In genomic region chr12:99284419-99285069, GRCm38 (mm10) we compare ENCODE assay signal across 8 mouse cellular contexts.
DNase-seq lines count a peak whose midpoint lies in the region; ATAC-seq and TF ChIP-seq lines count a peak whose summit lies in the region.
"Had no signal": no experiment of that assay in that cellular context is flagged by ENCODE, and none has a peak within 500 bp of the region (broad histone marks: within the 10 kb centered on the region; RNA-seq: fewer than 3 reads in every experiment).

No protein-coding gene starts in this region.

- H3K9ac ChIP-seq in embryonic facial prominence, embryonic 12.5 days, result no peak overlapping the region
- H3K9ac ChIP-seq in hindbrain, embryonic 11.5 days (ENCODE audit: low read depth, low read length), result no peak overlapping the region

- H3K4me3 ChIP-seq in left cerebral cortex, adult 2 months, result no peak overlapping the region
- H3K4me3 ChIP-seq in embryonic facial prominence, embryonic 12.5 days, result no peak overlapping the region
- no peak overlapping the region for H3K4me3 ChIP-seq in hindbrain, embryonic 11.5 days (ENCODE audit: low read depth, low read length)

- peak overlapping the region; percentile 40 for H3K27ac ChIP-seq in left cerebral cortex, adult 2 months
- peak overlapping the region; percentile 73 for H3K27ac ChIP-seq in embryonic facial prominence, embryonic 12.5 days
- peak overlapping the region; percentile 51; the same call in 1 of the 2 replicates for H3K27ac ChIP-seq in hindbrain, embryonic 11.5 days (ENCODE audit: low read depth, low read length)

- no peaks in the 10 kb centered on the region for H3K36me3 ChIP-seq in embryonic facial prominence, embryonic 12.5 days
- no peaks in the 10 kb centered on the region for H3K36me3 ChIP-seq in hindbrain, embryonic 11.5 days (ENCODE audit: control insufficient read depth, insufficient read depth, low read length)

- WGBS in embryonic facial prominence, embryonic 12.5 days, result 49% methylated on average over 8 of the region's 8 CpGs
- WGBS in hindbrain, embryonic 11.5 days, result 79% methylated on average over 8 of the region's 8 CpGs

- H3K27me3 ChIP-seq in embryonic facial prominence, embryonic 12.5 days, result no peaks in the 10 kb centered on the region
- H3K27me3 ChIP-seq in hindbrain, embryonic 11.5 days (ENCODE audit: control insufficient read depth, insufficient read depth, low read length), result no peaks in the 10 kb centered on the region

- H3K9me3 ChIP-seq in embryonic facial prominence, embryonic 12.5 days, result no peaks in the 10 kb centered on the region
- H3K9me3 ChIP-seq in hindbrain, embryonic 11.5 days (ENCODE audit: control insufficient read depth, low read length), result no peaks in the 10 kb centered on the region

- no peak for DNase-seq in left cerebral cortex, adult 2 months (ENCODE audit: extremely low spot score in 1 of 2, low spot score in 2 of 2)
- DNase-seq in left cerebral cortex, postnatal 4 days, result no peak
- no peak for DNase-seq in hindbrain, embryonic 11.5 days (ENCODE audit: low spot score)
- DNase-seq in testis, postnatal 10 days (ENCODE audit: low spot score), result no peak
- DNase-seq in adrenal gland, adult 8-10 months, result no peak

- no peak for TF ChIP-seq CTCF in left cerebral cortex, adult 2 months (IDR thresholded peaks at IDR 0.05)

- intact Hi-C loops in left cerebral cortex, adult 2 months (cut with DNase I), result no loop called here
- intact Hi-C loops in left cerebral cortex, postnatal 4 days (cut with DNase I), result no loop called here

- H3K4me2 ChIP-seq in embryonic facial prominence, embryonic 12.5 days (replicated peaks), result no peak overlapping the region
- H3K4me2 ChIP-seq in hindbrain, embryonic 11.5 days (replicated peaks; ENCODE audit: low read depth, low read length), result no peak overlapping the region

- no peak for ATAC-seq in embryonic facial prominence, embryonic 12.5 days (ENCODE audit: insufficient number of reproducible peaks, insufficient read depth, low FRiP score, low TSS enrichment)
- ATAC-seq in hindbrain, embryonic 11.5 days (ENCODE audit: low FRiP score), result no peak
- peak; percentile 34; the same call in 1 of the 2 replicates for ATAC-seq in neutrophil, adult 5-6 weeks (ENCODE audit: extremely low read depth, insufficient number of reproducible peaks, low FRiP score, poor library complexity, severe bottlenecking)
- ATAC-seq: inflammation-experienced regulatory T-cells, adult 6 months had no signal

- H3K4me1 ChIP-seq in embryonic facial prominence, embryonic 12.5 days, result peaks cover 50% of the 10 kb centered on the region
- peaks cover 12% of the 10 kb centered on the region for H3K4me1 ChIP-seq in hindbrain, embryonic 11.5 days (replicated peaks; ENCODE audit: control insufficient read depth, insufficient read depth, low read length)
